Mouse (Mus musculus) B cell, adult 2 months (primary cell): ENCODE results near the gene Phyhipl.

Experiments
- DNase-seq, 2 experiments: peaks; one replicate each; pipeline ENCODE4 v3.0.0; 2022

Phyhipl gene

DNA sequence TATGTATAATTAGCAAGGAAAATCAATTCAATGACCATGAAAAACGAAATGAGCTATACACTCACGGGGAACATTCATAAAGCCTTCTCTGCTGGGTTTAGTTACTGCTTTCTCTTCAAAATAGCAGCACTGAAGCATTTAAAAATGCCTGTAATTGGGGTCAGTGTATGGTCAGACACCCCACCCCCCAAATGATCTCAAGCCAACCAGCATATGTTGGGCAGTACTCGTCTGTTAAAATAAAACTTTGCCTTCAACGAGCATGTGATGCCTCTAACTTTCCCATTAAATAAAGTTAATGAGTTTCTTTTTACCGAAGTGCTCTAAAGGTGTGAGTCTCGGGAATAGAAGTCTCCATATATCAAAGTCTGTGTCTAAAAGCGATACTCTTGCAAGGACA lies at the start of gene Phyhipl:
Gene Phyhipl (minus strand): TSS at position 138 of the 400 bp plus-strand sequence.
- no peak for DNase-seq

- no peak for DNase-seq
Measured at GRCm38 (mm10) chr10:70703211-70703610, 47.4 kb upstream of the Phyhipl start.

- DNase-seq = no peak
Measured at GRCm38 (mm10) chr10:70699581-70699980, 43.8 kb upstream of the Phyhipl start.

GRCm38 (mm10) chr10:70698014-70698413 lies 42.2 kb upstream of the Phyhipl start:
- no peak for DNase-seq

DNA sequence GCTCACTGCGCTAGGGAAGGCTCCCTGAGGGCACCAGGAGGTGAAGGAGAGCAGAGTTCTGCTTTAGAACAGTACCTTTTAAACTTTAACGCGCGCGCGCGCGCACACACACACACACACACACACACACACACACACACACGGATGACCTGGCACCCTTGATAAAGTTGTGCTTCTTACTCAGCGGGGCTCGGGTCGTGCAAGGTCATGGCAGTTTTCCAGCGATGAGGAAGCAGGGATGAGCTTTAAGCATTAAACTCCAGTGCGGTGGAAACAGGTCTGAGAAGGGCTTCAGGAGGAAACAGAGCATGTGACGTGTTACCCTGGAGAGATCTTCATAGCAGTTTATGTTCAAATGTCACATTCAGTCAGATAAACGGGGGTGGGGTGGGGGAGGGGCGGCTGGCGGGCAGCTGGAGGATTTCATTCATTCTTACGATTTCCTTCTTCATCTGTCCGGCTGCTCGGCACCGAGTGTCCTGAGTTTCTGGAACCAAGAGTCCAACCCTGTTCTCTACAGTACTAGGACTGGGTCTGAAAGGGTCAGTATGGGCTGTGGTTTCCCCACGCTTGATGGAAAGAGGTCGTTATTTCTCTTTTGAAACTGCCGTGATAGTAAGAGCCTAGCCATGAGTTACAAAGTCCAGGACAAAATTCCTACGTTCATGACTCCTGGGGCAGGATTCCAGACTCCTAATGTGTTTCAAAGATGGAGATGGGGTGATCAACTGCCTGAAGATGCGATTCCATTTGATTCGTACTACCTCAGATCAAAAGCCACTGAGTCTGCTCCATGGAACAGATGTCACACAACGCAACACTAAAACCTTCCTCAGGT lies 41.2 kb upstream of the Phyhipl start:
- no peak for DNase-seq

GRCm38 (mm10) chr10:70689346-70689745 lies 33.6 kb upstream of the Phyhipl start:
- DNase-seq = no peak

GRCm38 (mm10) chr10:70688881-70689280 lies 33.1 kb upstream of the Phyhipl start:
- no peak for DNase-seq

- DNase-seq = no peak
Measured at GRCm38 (mm10) chr10:70686941-70687703, 31.4 kb upstream of the Phyhipl start.

GRCm38 (mm10) chr10:70686505-70686904 lies 30.7 kb upstream of the Phyhipl start:
- DNase-seq = no peak

- DNase-seq = no peak
Measured at GRCm38 (mm10) chr10:70683508-70683907, 27.7 kb upstream of the Phyhipl start.

- DNase-seq = no peak
Measured at GRCm38 (mm10) chr10:70677946-70678345, 22.2 kb upstream of the Phyhipl start.

DNA sequence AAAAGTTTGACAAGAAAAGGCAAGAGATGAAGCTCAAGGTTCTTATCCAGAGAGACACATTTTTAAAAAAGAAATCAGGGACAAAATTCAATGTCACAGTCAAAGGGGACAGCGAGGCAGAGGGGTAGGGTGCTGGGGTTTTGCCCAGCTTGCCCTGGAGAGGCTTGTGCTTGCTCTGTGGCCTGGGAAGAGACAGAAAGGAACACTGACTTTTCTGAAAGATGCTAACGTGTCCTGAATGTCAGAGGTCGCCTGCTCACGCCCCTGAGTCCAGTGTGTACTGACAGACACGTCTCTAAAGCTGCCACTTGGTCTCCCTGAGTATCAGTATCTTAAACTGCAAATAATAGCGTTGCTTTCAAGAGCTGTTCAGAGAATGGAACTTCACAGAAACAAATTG lies 507 bp upstream of the Phyhipl start:
- DNase-seq = no peak

DNA sequence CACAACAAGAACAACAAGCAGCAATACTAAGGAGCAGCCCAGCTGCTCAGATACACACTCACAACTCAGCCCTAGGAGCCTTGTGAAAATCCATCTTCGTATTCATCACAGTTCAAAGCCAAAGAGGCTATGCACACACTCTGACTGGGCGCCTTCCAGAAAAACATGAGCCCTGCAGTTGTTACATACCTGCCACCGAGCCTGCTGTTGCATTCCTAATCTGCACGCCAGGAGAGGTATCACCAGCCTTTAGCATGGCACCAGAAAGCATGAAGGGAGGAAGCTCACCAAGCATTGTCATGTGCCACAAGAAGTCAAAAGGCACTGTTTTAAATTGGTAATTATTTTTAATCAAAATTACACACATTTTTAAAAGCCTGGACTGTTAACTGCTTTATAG lies 1.1 kb downstream of the Phyhipl start:
- DNase-seq = no peak

GRCm38 (mm10) chr10:70654139-70654538 lies 1.6 kb downstream of the Phyhipl start:
- DNase-seq = no peak

DNA sequence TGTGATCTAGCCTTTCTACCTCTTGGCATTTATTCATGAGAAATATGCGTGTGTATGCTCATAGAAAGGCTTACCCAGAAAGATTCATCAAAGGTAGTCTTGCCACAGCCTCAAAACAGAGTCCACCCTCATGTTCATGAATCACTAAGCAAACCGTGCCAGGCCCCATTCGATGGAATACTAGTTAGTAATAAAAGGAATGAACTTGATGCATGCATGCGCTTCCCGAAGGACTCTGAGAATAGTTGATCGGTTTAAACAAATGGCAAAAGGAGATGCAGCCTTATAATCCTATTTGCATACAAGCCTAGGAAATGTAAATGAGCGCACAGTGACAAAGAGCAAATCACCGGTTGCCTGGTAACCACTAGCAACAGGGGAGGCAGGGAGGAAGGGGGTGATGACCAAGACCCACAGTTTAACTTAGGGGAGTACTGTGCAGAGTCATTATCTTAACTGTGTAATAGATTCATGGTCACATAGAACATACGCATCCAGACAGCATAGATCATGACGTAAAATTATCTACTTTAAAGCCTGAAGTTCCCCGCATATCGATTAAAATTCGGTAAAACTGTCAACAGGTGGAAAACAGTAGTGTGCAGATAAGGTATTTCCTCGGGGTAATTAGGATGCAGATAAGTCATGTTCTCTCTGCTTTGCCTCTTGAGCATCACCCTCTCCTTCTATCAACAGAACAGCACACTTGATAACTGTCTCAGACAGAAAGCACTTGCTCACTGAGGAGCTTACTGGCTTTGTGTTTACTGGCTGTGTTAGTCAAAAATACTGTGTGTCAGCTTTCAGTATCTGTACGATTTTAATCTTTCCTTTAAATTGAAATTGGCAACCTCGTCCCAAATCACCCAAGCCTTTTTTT lies 3.8 kb downstream of the Phyhipl start:
- no peak for DNase-seq

- no peak for DNase-seq
Measured at GRCm38 (mm10) chr10:70648831-70649230, 6.9 kb downstream of the Phyhipl start.

DNA sequence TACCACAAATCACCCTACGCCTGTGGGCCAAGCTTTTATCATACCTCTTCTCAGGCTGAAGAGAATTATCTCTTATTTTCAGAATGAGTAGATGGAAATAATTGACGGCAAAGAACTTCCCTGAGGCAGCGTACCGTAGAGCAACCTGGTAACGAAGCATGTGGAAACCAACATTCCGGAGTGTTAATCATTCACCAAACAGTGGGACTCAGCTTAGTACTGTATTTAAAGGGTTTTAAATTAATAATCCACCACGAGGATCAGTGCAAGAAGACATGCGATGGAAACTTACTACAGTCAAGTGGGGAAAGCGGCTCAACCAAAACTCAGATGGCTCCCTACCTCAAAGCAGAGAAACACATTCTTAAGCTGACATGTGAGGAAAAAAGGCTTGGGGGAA lies 12.6 kb downstream of the Phyhipl start:
- no peak for DNase-seq

DNA sequence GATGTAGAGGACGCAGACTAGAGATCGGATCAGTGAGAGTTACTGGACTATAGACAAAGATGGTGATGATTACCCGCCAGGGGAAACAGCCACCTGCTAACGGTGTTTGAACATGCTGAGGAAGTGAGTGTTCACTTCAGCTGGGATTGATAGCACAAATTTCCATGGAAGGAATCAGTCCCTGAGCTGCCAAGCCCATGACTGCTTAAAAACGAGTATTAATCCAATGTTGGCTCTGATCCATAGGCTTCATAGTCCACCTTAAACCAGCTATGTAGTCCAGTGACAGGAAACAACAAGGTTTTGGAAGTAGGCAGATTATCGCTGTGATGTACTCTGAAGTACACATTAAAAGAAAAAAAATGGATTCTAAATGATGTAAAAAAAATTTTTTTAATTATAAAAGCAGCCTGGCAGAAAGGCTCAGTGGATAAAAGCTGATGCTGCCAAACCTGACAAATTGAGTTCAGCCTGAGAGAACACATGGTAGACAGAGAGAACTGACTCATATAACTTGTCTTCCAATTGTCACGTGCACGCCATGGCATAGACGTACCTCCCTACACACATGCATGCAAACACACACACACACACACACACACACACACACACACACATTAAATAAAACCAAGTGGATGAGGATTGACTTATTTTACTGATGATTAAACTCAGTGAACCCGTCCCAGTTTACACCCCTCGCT lies 14.7 kb downstream of the Phyhipl start:
- no peak for DNase-seq

- DNase-seq = no peak
Measured at GRCm38 (mm10) chr10:70640075-70640737, 15.6 kb downstream of the Phyhipl start.

DNA sequence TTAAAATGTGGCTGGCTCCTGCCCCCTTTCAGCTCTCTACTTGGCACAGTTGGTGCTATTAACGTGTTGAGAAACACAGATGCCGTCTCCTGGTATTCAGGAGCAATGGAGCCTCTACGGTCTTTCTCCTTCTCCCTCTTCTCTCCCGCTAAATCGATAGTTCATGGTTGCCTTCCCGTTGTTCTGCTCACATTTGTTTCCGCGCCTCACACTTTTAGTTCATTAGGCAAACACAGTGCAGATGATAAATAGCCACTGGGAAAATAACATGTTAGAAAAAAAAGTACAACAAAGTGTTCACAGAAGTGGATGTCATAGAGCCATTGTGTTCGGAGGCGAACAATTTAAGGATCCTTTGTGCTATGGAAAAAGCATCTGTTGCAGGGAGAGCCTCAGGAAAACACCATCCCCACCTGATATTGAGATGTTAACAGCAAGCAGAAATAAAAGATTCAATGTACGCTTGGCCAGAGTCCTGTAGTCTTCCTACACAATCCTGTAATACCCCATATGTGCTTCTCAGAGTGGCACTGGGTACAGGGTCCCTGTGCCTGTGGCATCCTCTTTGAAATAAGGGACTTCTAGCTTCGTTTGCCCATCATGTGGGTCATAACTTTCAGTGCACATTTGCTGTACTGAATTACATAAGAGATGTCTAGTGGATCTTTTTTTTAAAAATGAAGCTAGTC lies 18.0 kb downstream of the Phyhipl start:
- no peak for DNase-seq

GRCm38 (mm10) chr10:70635261-70635660 lies 20.5 kb downstream of the Phyhipl start:
- no peak for DNase-seq
